Mouse (Mus musculus) heart, embryonic 10.5 days (tissue): ENCODE results near the gene Olfr1056. TPM values are rescaled to one million over a fixed set of nuclear protein-coding genes. Genes with fewer than 3 reads are reported as not detected.
"Not testable (repeated sequence)": the region's sequence is repeated elsewhere in the genome, so short reads cannot be mapped to it uniquely, and the experiment has no call there.

Experiments used
- DNase-seq: peaks from one replicate; pipeline ENCODE4 v3.0.0-alpha.2; 2017; ENCODE audit warnings: low spot score
- H3K27ac ChIP-seq: fragments of 300-500 bp; sonication (generic); 2 replicates; pipeline ENCODE4 v1.5.1; 2016; ENCODE audit warnings: mild to moderate bottlenecking
- H3K27me3 ChIP-seq: fragments of 300-500 bp; sonication (generic); 2 replicates; pipeline ENCODE4 v1.6.1; 2016; ENCODE audit warnings: mild to moderate bottlenecking; ENCODE audit not compliant: poor library complexity, insufficient read depth, severe bottlenecking
- H3K36me3 ChIP-seq: fragments of 300-500 bp; sonication (generic); 2 replicates; pipeline ENCODE4 v1.6.1; 2016; ENCODE audit warnings: mild to moderate bottlenecking, moderate library complexity
- H3K4me1 ChIP-seq: fragments of 300-500 bp; sonication (generic); 2 replicates; pipeline ENCODE4 v1.6.1; 2016; ENCODE audit warnings: mild to moderate bottlenecking
- H3K4me3 ChIP-seq: fragments of 300-500 bp; sonication (generic); 2 replicates; pipeline ENCODE4 v1.5.1; 2016; ENCODE audit warnings: mild to moderate bottlenecking, moderate library complexity
- H3K9me3 ChIP-seq: fragments of 300-500 bp; sonication (generic); 2 replicates; pipeline ENCODE4 v1.6.1; 2016; ENCODE audit warnings: mild to moderate bottlenecking, moderate library complexity
- WGBS: fragments of 180-500 bp; shearing (Covaris S2); methylation state at CpG from one replicate; pipeline ENCODE4 v1.1.7; 2016; 5-methylcytosine and 5-hydroxymethylcytosine counted together
- polyA plus RNA-seq: library from polyadenylated mRNA; unstranded; fragments of >200 nt; fragmentation: Nextera tagmentation; extraction: Ambion mirVana; gene quantifications from 2 replicates; pipeline ENCODE4 v1.2.1, GENCODE M21; 2016

The Olfr1056 gene
- polyA plus RNA-seq = not detected in 2 replicates

DNA sequence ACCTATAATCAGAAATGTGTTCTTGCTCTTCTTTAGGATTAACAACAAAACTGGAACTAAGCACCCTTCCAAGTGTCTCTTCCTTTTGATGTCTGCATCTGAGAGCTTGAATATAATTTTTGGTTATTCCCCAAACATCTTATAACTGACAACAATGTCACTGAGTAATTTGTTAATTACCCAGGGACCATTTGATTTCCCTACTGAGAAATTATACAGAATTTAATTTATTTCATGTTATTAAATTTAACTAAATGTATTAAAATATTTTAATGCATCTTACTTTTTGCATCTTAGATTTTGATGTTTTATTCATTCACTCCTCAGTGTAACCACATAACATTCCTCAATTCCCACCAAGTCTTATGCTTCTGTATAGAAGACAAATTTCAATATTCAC lies at the start of gene Olfr1056:
TSS of gene Olfr1056 (minus strand) at position 101 of the 400 bp plus-strand sequence.
- H3K4me3 ChIP-seq = no peak within 1 kb of the TSS
- no peak for DNase-seq
- no peaks in the 10 kb centered on the region for H3K4me1 ChIP-seq
- H3K9me3 ChIP-seq = no peaks in the 10 kb centered on the region
- H3K27me3 ChIP-seq = no peaks in the 10 kb centered on the region
- no peaks in the 10 kb centered on the region for H3K36me3 ChIP-seq
- H3K27ac ChIP-seq = no peak within 1 kb of the TSS

- no peak overlapping the region for H3K4me3 ChIP-seq
- H3K36me3 ChIP-seq = no peaks in the 10 kb centered on the region
- DNase-seq = no peak
- no peaks in the 10 kb centered on the region for H3K27me3 ChIP-seq
- 69% methylated on average over 2 of the region's 2 CpGs for WGBS
- no peaks in the 10 kb centered on the region for H3K4me1 ChIP-seq
- no peak overlapping the region for H3K27ac ChIP-seq
- no peaks in the 10 kb centered on the region for H3K9me3 ChIP-seq
Observed at GRCm38 (mm10) chr2:86395114-86395513, 32.8 kb upstream of the Olfr1056 start.

DNA sequence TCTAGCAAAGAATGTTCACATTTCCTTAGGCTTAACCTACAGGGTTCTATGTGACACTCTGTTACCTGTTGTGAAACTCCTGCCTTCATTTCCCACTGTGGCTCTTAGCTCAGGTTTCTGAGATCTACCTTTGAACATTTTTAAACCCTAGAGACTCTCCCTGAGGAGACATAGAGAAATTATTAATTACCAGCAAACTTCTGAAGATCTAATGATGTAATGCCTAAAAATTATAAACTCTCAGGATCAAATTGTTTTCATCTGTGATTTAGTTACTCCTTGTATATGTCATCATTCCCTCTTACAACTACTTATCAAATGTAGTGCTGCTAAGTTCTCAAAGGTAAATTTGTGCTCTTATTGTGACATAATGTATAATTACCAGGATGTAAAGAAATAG lies 26.2 kb upstream of the Olfr1056 start, which contains the start of gene Olfr1058:
TSS of gene Olfr1058 (minus strand) at position 101 of the 400 bp plus-strand sequence.
- not testable (repeated sequence) for DNase-seq, H3K4me1 ChIP-seq, H3K4me3 ChIP-seq, H3K27me3 ChIP-seq, H3K36me3 ChIP-seq, H3K27ac ChIP-seq, H3K9me3 ChIP-seq

DNA sequence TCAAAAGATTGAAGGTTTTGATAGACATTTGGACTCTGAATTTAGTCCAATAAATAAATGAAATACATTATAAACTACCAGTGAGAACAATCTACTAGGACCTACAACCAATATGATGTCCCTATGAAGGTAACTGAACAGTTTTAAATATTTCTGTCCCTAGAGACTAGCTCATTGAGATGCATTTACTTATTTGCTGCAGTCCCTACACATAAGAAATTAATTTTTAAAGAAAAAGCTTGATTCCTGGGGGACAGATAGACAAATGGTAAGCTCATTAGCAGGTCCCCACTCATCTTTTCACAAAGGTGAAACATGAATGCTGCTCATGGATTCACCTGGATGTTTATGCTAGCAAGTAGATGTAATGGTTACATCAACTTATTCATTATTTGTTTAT lies 16.0 kb upstream of the Olfr1056 start, which contains the start of gene Olfr1057:
TSS of gene Olfr1057 (minus strand) at position 101 of the 400 bp plus-strand sequence.
- Histone ChIP-seq H3K36me3 (no peaks in the 10 kb centered on the region), H3K4me3 (no peak within 1 kb of the TSS), H3K27me3 (no peaks in the 10 kb centered on the region), H3K27ac (no peak within 1 kb of the TSS), H3K9me3 (no peaks in the 10 kb centered on the region), H3K4me1 (no peaks in the 10 kb centered on the region)
- no peak for DNase-seq

DNA sequence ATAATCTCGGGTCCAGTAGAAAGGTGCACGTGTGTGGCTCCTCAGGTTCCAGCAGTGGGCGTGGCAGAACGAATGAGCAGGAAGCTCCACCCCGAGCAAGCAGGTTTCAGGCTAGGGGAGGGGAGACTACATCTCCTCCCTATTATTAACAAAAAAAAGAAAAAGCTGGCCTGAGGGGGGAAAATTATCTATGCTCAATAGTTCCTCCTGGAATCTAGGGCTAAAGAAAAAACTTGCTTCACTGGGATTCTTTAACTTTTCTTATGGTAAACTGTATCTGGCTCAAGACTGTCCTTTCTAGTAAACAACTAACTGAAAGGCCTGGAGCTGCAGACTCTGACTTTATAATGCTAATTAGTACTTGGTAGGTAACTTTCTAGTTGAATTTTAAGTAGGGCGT lies 4.1 kb upstream of the Olfr1056 start:
- H3K4me1 ChIP-seq = not testable (repeated sequence)

DNA sequence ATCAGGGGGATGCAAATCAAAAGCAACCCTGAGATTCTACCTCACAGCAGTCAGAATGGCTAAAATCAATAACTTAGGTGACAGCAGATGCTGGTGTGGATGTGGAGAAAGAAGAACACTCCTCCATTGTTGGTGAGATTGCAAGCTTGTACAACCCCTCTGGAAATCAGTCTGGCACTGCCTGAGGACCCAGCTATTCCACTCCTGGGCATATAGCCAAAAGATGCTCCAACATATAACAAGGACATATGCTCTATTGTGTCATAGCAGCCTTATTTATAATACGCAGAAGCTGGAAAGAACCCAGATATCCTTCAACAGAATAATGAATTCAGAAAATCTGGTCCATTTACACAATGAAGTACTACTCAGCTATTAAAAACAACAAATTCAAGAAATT lies 10.5 kb downstream of the Olfr1056 start:
- not testable (repeated sequence) for DNase-seq, H3K4me3 ChIP-seq, H3K9me3 ChIP-seq, H3K27me3 ChIP-seq, H3K27ac ChIP-seq, H3K36me3 ChIP-seq, H3K4me1 ChIP-seq
- WGBS = 91% methylated on average over 1 of the region's 1 CpGs

More for the DNA sequence above, 4.1 kb upstream of the Olfr1056 start:
- DNase-seq, H3K9me3 ChIP-seq, H3K36me3 ChIP-seq, H3K27me3 ChIP-seq, H3K27ac ChIP-seq, H3K4me3 ChIP-seq: not testable (repeated sequence)
- WGBS = no CpG with 5 or more reads among the region's 6 CpGs

- Histone ChIP-seq H3K4me1 (no peaks in the 10 kb centered on the region), H3K27me3 (no peaks in the 10 kb centered on the region), H3K4me3 (no peak within 1 kb of the TSS), H3K27ac (no peak within 1 kb of the TSS), H3K9me3 (no peaks in the 10 kb centered on the region), H3K36me3 (no peaks in the 10 kb centered on the region)
- no peak for DNase-seq
- 89% methylated on average over 5 of the region's 5 CpGs for WGBS
Observed at GRCm38 (mm10) chr2:86350184-86350583, 12.1 kb downstream of the Olfr1056 start, which contains the start of gene Olfr1055. Gene Olfr1055 (minus strand): TSS chr2:86350284.

GRCm38 (mm10) chr2:86335333-86335732 lies 26.9 kb downstream of the Olfr1056 start, which contains the start of gene Olfr1054:
Gene Olfr1054 (minus strand): TSS chr2:86335433.
- H3K4me3 ChIP-seq = no peak within 1 kb of the TSS
- no peak for DNase-seq
- no peaks in the 10 kb centered on the region for H3K27me3 ChIP-seq
- no peak within 1 kb of the TSS for H3K27ac ChIP-seq
- 85% methylated on average over 3 of the region's 3 CpGs for WGBS
- H3K36me3 ChIP-seq = no peaks in the 10 kb centered on the region
- H3K9me3 ChIP-seq = no peaks in the 10 kb centered on the region
- H3K4me1 ChIP-seq = no peaks in the 10 kb centered on the region

DNA sequence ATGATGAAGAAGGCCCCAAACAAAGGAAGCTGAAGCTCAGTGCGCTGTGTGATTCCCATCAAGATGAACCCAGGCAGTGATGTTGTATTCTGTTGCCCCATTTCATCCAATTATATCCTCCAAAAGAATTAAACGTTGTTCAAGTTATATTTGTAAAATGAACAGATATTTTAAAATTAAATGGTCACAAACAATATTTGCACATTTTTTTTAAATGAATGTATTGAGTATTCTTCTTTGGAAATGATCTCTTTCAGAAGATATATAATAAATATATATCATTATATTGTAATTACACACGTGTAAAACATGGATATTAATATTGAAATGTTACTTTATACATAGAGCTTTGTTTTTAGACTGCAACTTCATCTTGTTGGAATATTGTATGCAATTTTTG lies 47.1 kb downstream of the Olfr1056 start, which contains the start of gene Olfr1053:
TSS of gene Olfr1053 (minus strand) at position 101 of the 400 bp plus-strand sequence.
- WGBS = 60% methylated on average over 3 of the region's 3 CpGs
- H3K27ac ChIP-seq = no peak within 1 kb of the TSS
- DNase-seq = no peak
- H3K27me3 ChIP-seq = no peaks in the 10 kb centered on the region
- H3K36me3 ChIP-seq = no peaks in the 10 kb centered on the region
- no peak within 1 kb of the TSS for H3K4me3 ChIP-seq
- no peaks in the 10 kb centered on the region for H3K4me1 ChIP-seq
- H3K9me3 ChIP-seq = no peaks in the 10 kb centered on the region

Other genes starting within 250 kb of the Olfr1056 start
- not detected in 2 replicates for gene Olfr1039, start 226.5 kb downstream of the Olfr1056 start, polyA plus RNA-seq
- gene Olfr1040, start 215.7 kb downstream of the Olfr1056 start, polyA plus RNA-seq = not detected in 2 replicates
- not detected in 2 replicates for gene Olfr1042, start 200.6 kb downstream of the Olfr1056 start, polyA plus RNA-seq
- gene Olfr1043, start 194.9 kb downstream of the Olfr1056 start, polyA plus RNA-seq = not detected in 2 replicates
- gene Olfr1044, start 184.6 kb downstream of the Olfr1056 start, polyA plus RNA-seq = not detected in 2 replicates
- gene Olfr52, start 176.8 kb downstream of the Olfr1056 start, polyA plus RNA-seq = not detected in 2 replicates
- not detected in 2 replicates for gene Olfr1045, start 159.5 kb downstream of the Olfr1056 start, polyA plus RNA-seq
- not detected in 2 replicates for gene Olfr1046, start 143.2 kb downstream of the Olfr1056 start, polyA plus RNA-seq
- not detected in 2 replicates for gene Olfr1047, start 131.1 kb downstream of the Olfr1056 start, polyA plus RNA-seq
- not detected in 2 replicates for gene Olfr1048, start 122.2 kb downstream of the Olfr1056 start, polyA plus RNA-seq
- gene Olfr1049, start 104.1 kb downstream of the Olfr1056 start, polyA plus RNA-seq = not detected in 2 replicates
- not detected in 2 replicates for gene Olfr1051, start 83.4 kb downstream of the Olfr1056 start, polyA plus RNA-seq
- gene Olfr1052, start 70.0 kb downstream of the Olfr1056 start, polyA plus RNA-seq = not detected in 2 replicates
- not detected in 2 replicates for gene Olfr1053, start 47.2 kb downstream of the Olfr1056 start, polyA plus RNA-seq
- not detected in 2 replicates for gene Olfr1054, start 27.0 kb downstream of the Olfr1056 start, polyA plus RNA-seq
- gene Olfr1055, start 12.2 kb downstream of the Olfr1056 start, polyA plus RNA-seq = not detected in 2 replicates
- gene Olfr1057, start 15.9 kb upstream of the Olfr1056 start, polyA plus RNA-seq = not detected in 2 replicates
- not detected in 2 replicates for gene Olfr1058, start 26.1 kb upstream of the Olfr1056 start, polyA plus RNA-seq
- not detected in 2 replicates for gene Olfr1061, start 51.6 kb upstream of the Olfr1056 start, polyA plus RNA-seq
- gene Olfr1062, start 64.3 kb upstream of the Olfr1056 start, polyA plus RNA-seq = not detected in 2 replicates
- gene Olfr1065, start 88.1 kb upstream of the Olfr1056 start, polyA plus RNA-seq = not detected in 2 replicates
- gene Olfr1066, start 93.8 kb upstream of the Olfr1056 start, polyA plus RNA-seq = not detected in 2 replicates
- not detected in 2 replicates for gene Olfr228, start 124.9 kb upstream of the Olfr1056 start, polyA plus RNA-seq
- not detected in 2 replicates for gene Olfr1076, start 146.0 kb upstream of the Olfr1056 start, polyA plus RNA-seq
- not detected in 2 replicates for gene Olfr1079, start 180.0 kb upstream of the Olfr1056 start, polyA plus RNA-seq
- not detected in 2 replicates for gene Olfr1080, start 195.8 kb upstream of the Olfr1056 start, polyA plus RNA-seq
- not detected in 2 replicates for gene Olfr1082, start 236.5 kb upstream of the Olfr1056 start, polyA plus RNA-seq